Mouse (Mus musculus) adrenal gland, postnatal 14 days (tissue): ENCODE measurements at regions not wholly inside any gene's neighbourhood (a gene's known extent, or its start where the extent isn't known, plus 50 kb on each side); places are given as distances from the start of the nearest gene placed in this dataset.
A peak's percentile ranks its signal among the peaks of the same experiment; 100 is the strongest.

ENCODE experiments used
- DNase-seq: peaks from one replicate; pipeline ENCODE4 v3.0.0; 2021; ENCODE audit warnings: mixed read lengths

DNA sequence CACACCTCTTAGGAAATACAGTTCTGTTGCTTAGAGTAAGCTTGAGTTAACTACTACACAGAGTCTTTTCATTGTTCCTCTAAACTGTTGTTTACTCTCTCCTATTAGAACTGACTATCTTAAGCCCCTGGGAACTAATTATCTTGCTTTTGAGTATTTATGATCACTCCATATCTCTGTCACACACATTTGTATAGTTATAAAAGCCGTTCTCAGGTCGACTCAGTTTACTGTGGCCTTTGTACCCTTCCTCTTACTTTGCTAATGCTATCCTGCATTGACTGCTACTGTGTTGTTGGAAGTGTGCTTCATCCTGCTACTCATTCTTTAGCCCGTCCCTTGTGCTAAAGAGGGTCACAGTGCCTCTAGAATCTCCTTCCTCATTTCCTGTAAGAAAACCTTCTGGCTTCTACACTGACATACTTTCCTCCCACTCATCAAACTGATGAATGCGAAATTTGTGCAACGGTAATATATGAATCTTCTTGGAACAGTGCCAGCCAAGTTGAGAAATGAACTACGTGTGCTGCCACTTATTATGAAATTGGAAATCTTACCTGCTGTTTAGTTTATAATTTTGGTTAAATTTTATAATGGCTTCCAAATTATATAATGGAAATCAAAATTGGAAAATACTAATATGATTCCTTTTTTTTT, 119.8 kb upstream of the Cblb start:
- DNase-seq: no peak

- no peak for DNase-seq
Measured at GRCm38 (mm10) chr16:51915034-51915928, 115.7 kb upstream of the Cblb start.

DNA sequence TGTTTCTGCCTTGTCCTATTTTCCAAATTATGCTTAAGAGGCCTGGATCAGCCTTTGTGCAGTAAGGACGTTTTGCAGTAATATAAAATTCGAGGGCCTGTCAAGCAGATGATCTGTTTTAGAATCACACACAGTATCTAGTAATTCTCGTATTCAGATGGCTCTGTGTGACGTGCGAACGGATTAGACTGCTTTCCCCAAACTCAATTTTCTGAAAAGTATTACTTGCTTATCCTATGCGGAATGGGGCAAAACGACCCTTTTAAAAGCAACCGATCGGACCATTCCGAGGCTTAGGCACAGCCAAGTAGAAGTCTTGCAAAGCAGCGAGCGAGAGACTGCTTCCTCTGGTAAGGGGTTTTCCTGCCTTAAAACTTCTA, 115.1 kb upstream of the Cblb start:
- DNase-seq: no peak

DNA sequence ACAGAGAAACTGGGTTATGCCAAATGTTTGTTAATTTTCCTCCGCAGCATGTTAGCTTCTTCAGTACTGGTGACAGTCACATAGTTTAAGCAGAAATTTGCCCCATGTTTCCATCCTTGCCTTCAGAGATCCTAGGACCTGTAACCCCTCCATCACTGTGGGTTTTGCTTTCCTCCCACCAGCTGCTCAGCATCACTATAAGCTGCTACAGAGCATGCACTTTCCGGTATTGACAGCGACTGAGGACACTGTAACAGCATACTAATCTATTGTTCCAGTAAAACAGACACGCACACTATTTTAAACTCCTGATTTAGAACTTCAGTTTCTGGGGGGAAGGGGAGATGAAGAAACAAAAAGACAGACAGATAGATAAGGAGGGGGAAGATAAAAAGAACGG, 114.7 kb upstream of the Cblb start:
- no peak for DNase-seq

GRCm38 (mm10) chr16:51916820-51917219, 114.2 kb upstream of the Cblb start:
- no peak for DNase-seq

DNA sequence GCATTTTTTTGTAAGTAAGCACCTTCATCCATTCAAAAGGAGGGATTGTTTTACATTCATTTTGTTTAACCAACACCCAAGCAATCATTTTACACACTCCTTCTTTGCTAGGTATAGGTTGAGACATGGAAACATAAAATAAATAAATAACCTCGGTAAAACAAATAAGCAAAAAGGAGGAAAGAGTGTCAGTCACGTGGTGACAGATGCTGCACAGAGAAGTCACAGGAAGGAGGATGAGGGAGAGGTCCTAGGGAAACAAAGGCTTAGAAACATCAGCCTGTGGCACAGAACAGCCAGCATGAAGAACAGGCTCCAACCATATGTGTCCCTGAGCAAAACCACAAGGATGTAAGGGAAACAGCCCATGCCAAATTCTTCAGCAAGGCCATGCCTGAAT, 113.5 kb upstream of the Cblb start:
- no peak for DNase-seq

DNA sequence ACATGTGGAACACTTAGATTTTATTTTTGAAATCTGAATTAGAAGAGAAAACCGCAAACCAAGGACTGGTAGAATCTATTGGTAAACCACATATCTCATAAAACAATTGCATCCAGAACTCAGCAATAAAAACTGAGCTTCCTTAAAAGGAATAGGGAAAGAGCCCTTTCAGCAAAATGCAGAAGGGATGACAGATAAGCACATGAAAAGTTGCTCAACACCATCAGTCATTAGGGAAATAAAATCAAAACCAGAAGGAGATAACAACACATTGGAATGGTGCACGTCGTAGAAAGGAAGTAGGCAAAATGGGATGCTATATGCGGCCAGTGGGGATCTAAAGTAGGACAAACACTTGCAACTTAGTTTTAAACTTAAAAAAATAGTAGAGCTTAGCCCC, 110.0 kb upstream of the Cblb start:
- no peak for DNase-seq

DNA sequence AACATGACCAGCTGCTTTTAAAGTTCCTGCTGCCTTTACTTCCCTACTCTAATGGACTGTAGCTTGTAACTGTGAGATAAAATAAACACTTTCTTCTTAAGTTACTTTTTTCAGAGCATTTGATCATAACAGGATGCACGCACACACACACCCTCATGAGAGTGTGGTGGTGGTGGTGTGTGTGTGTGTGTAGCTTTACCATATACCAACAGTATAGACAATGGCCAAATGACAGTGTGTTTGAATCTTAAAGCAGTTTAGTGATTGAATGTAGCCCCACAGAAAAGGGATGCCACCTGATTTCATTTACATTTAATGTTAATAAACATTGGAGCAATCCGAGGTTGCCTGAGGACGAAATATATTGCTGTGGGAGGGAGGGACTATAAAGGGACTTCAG, 108.4 kb upstream of the Cblb start:
- DNase-seq: no peak

- no peak for DNase-seq
Measured at GRCm38 (mm10) chr16:51925639-51926038, 105.4 kb upstream of the Cblb start.

GRCm38 (mm10) chr16:51933122-51933521, 97.9 kb upstream of the Cblb start:
- DNase-seq: no peak

GRCm38 (mm10) chr16:51933965-51934364, 97.1 kb upstream of the Cblb start:
- DNase-seq: no peak

DNA sequence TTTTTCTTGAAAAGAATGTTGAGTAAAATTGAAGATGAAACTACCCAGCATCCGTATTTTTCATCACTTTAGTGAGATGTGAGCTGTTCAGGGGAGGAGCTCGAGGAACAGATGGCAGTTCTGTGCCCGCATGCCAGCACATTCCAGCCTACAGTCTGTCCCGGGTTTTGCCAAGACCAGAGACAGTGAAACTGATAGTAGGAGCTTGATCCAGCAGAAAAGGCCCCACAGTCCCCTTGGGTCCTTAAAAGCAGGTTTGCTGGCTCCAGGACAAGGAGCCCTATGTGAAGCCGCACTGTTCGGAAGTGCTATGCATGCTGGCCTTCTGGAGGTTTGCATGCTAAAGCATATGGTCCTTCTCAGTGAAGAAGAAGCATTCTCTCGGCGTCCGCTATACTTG, 93.7 kb upstream of the Cblb start:
- DNase-seq: no peak

DNA sequence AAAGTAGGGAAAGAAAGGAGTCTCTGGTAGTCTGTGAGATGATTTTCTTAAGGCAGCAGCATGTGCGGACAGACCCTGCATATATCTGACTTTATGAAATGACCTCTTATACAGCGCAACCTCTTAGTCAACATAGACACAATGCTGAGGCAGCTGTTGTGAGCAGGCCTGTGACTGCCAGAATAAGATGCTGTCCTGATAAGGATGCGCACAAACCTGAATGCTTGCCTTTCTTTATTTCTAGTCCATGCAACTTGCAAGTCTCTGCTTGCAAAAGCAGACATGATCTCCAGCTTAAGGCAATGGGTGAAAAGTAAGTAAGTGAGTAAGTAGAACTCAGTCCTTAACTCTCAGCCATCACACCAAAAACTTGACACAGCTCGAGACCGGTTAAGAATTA, 92.0 kb upstream of the Cblb start:
- no peak for DNase-seq

DNA sequence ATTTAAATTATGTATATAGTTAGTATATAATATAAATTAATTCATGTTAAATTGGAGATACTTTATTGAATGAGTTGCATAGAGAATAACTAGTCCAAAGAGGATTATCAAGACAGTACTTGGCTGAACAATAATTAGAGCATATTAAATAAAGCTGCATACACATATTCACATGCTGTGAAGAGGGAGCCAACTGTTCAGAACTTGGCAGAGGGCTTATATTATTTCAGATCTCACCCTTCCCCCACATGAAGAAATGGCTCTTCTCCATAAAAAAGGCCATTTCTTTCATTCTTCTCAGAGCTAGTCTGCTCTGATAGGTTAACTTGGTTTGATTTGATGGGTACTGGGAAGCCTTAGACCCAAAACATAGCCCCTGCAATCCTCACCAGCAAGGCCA, 90.5 kb upstream of the Cblb start:
- DNase-seq: no peak

- DNase-seq: no peak
Measured at GRCm38 (mm10) chr16:51942431-51943130, 88.4 kb upstream of the Cblb start.

DNA sequence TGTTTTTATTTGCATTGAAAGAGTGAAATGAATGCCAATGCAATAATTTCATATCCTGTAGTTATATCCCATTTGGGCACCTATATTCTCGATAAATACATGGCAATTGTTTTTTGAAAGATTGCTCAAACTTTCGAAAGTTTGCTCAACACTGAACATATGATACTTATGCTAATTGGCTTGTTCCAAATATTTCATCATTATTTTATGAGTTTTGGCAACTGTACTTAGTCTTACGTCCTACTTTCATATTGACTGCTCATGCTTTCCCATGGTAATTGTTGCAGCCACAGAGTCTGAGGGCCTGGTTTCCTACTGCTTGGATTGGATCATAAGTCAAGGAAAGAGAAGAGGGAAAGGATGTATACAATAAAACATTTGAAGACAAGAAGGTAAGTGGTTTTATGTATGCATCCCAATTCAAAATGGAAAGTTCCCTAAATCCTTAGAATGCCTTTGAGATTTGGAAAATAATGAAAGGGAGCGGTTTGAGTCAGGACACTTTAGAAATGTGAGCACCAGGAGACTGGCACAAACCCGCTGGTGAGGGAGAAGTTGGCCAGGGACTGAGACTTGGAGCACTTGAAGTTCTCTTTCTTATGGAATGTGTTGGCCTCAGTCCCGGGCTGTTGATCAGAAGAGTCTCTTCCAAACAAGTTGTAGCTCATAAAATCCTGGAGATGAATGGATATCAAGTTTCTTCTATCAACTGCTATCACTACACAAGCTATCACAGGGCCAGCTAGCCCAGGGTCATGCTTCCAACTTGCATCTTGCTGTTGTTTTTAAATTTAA, 63.8 kb upstream of the Cblb start:
- DNase-seq: peak; percentile 26
